Mouse (Mus musculus): ENCODE results near the gene Nmrk1. TPM values are rescaled to one million over a fixed set of nuclear protein-coding genes. Genes with fewer than 3 reads are reported as not detected.

Nmrk1 gene
- polyA plus RNA-seq, 1 experiment = 14.9 TPM

- TF ChIP-seq POLR2A (IDR thresholded peaks at IDR 0.05; ENCODE audit: borderline replicate concordance, control insufficient read depth, low read depth, low read length) (no peak), CTCF (IDR thresholded peaks at IDR 0.05; ENCODE audit: control insufficient read depth, insufficient read depth, low read length) (no peak)
- Histone ChIP-seq H3K27ac (ENCODE audit: control insufficient read depth, insufficient read depth, low read depth, low read length, poor library complexity) (no peak overlapping the region), H3K4me3 (replicated peaks; ENCODE audit: control insufficient read depth, low read depth, low read length) (no peak overlapping the region), H3K4me1 (ENCODE audit: control insufficient read depth, insufficient read depth, low read length) (no peaks in the 10 kb centered on the region; the same call in 1 of the 2 replicates)
- WGBS = 56% methylated on average over 3 of the region's 3 CpGs
Measured at GRCm38 (mm10) chr19:18672498-18672897, 40.7 kb downstream of the Nmrk1 start.

- TF ChIP-seq POLR2A (IDR thresholded peaks at IDR 0.05; ENCODE audit: borderline replicate concordance, control insufficient read depth, low read depth, low read length) (no peak), CTCF (IDR thresholded peaks at IDR 0.05; ENCODE audit: control insufficient read depth, insufficient read depth, low read length) (no peak)
- H3K27ac ChIP-seq (ENCODE audit: control insufficient read depth, insufficient read depth, low read depth, low read length, poor library complexity) = no peak overlapping the region
- 75% methylated on average over 4 of the region's 4 CpGs for WGBS
- H3K4me3 ChIP-seq (replicated peaks; ENCODE audit: control insufficient read depth, low read depth, low read length) = no peak overlapping the region
- no peaks in the 10 kb centered on the region; the same call in 1 of the 2 replicates for H3K4me1 ChIP-seq (ENCODE audit: control insufficient read depth, insufficient read depth, low read length)
Measured at GRCm38 (mm10) chr19:18673116-18673515, 41.4 kb downstream of the Nmrk1 start.

GRCm38 (mm10) chr19:18682142-18682541, 50.4 kb downstream of the Nmrk1 start:
- TF ChIP-seq POLR2A (IDR thresholded peaks at IDR 0.05; ENCODE audit: borderline replicate concordance, control insufficient read depth, low read depth, low read length) (no peak), CTCF (IDR thresholded peaks at IDR 0.05; ENCODE audit: control insufficient read depth, insufficient read depth, low read length) (peak; percentile 15; the same call in 1 of the 2 replicates)
- H3K4me1 ChIP-seq (ENCODE audit: control insufficient read depth, insufficient read depth, low read length) = no peaks in the 10 kb centered on the region
- no peak overlapping the region for H3K4me3 ChIP-seq (replicated peaks; ENCODE audit: control insufficient read depth, low read depth, low read length)
- WGBS = 62% methylated on average over 4 of the region's 4 CpGs
- H3K27ac ChIP-seq (ENCODE audit: control insufficient read depth, insufficient read depth, low read depth, low read length, poor library complexity) = peak overlapping the region; percentile 61

DNA sequence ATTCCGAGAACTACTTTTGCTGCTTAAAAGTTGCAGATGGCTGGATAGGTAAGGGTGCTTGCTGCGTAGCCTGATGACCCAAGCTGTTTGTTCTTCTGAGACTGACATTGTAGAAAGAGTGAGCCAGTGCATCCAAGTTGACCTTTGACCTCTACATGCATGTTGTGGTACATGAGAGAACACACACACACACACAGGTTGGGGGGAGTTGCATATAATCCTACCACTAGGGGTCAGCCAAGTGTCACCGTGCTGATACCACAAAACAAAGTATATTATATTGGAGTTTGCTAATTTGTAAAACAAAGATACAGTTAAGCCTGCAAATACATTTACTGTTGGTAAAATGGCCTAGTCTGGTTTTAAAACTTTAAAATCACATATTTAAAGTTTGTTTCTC, 55.8 kb downstream of the Nmrk1 start:
- Histone ChIP-seq H3K4me3 (replicated peaks; ENCODE audit: control insufficient read depth, low read depth, low read length) (no peak overlapping the region), H3K27ac (ENCODE audit: control insufficient read depth, insufficient read depth, low read depth, low read length, poor library complexity) (no peak overlapping the region), H3K4me1 (ENCODE audit: control insufficient read depth, insufficient read depth, low read length) (no peaks in the 10 kb centered on the region)
- TF ChIP-seq CTCF (IDR thresholded peaks at IDR 0.05; ENCODE audit: control insufficient read depth, insufficient read depth, low read length) (peak; percentile 55), POLR2A (IDR thresholded peaks at IDR 0.05; ENCODE audit: borderline replicate concordance, control insufficient read depth, low read depth, low read length) (no peak)
- 64% methylated on average over 3 of the region's 3 CpGs for WGBS

DNA sequence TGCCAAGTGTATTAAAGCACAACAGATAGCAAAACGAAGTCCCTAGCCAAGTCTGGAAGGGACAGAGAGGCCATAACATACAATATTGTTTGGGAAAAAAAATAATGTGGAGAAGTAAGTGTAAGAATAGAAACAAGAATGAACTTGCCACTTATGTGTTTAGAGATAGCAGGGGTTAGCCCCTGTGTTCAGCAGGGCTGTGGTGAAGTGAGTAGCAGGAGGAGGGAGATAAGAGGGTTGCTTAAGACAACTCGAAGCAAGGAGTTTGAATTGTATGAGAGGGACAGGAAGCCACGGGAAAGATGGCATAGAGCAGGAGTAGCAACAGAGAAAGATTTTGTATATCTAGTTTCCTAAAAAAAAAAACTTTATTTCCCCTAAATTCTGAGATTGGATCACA, 60.4 kb downstream of the Nmrk1 start:
- WGBS = 34% methylated on average over 3 of the region's 3 CpGs
- no peak overlapping the region for H3K27ac ChIP-seq (ENCODE audit: control insufficient read depth, insufficient read depth, low read depth, low read length, poor library complexity)
- TF ChIP-seq POLR2A (IDR thresholded peaks at IDR 0.05; ENCODE audit: borderline replicate concordance, control insufficient read depth, low read depth, low read length) = no peak
- TF ChIP-seq CTCF (IDR thresholded peaks at IDR 0.05; ENCODE audit: control insufficient read depth, insufficient read depth, low read length) = no peak
- H3K4me3 ChIP-seq (replicated peaks; ENCODE audit: control insufficient read depth, low read depth, low read length) = no peak overlapping the region
- H3K4me1 ChIP-seq (ENCODE audit: control insufficient read depth, insufficient read depth, low read length) = peaks cover 1% of the 10 kb centered on the region

DNA sequence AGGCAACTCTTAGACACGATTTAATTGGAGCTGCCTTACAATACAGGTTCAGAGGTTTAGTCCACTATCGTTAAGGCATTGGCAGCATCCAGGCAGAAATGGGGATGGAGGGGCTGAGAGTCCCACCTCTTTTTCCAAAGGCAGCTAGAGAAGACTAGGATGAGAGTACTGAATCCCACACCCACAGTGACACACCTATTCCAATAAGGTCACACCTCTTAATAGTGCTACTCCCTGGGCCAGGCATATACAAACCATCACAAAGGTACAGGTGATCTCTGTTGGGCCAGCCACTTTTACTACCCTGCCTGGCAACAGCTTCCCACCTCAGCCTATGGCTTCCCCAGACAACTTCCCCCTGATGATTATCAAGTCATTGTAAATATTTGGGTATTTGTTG, 61.0 kb downstream of the Nmrk1 start:
- 88% methylated on average over 2 of the region's 2 CpGs for WGBS
- TF ChIP-seq CTCF (IDR thresholded peaks at IDR 0.05; ENCODE audit: control insufficient read depth, insufficient read depth, low read length) (no peak), POLR2A (IDR thresholded peaks at IDR 0.05; ENCODE audit: borderline replicate concordance, control insufficient read depth, low read depth, low read length) (no peak)
- Histone ChIP-seq H3K4me3 (replicated peaks; ENCODE audit: control insufficient read depth, low read depth, low read length) (no peak overlapping the region), H3K4me1 (ENCODE audit: control insufficient read depth, insufficient read depth, low read length) (peaks cover 1% of the 10 kb centered on the region), H3K27ac (ENCODE audit: control insufficient read depth, insufficient read depth, low read depth, low read length, poor library complexity) (peak overlapping the region; percentile 60; the same call in 1 of the 2 replicates)

- H3K4me1 ChIP-seq (ENCODE audit: control insufficient read depth, insufficient read depth, low read length) = peaks cover 1% of the 10 kb centered on the region
- peak overlapping the region; percentile 16; the same call in 1 of the 2 replicates for H3K27ac ChIP-seq (ENCODE audit: control insufficient read depth, insufficient read depth, low read depth, low read length, poor library complexity)
- 82% methylated on average over 3 of the region's 3 CpGs for WGBS
Measured at GRCm38 (mm10) chr19:18695116-18695515, 63.4 kb downstream of the Nmrk1 start.

DNA sequence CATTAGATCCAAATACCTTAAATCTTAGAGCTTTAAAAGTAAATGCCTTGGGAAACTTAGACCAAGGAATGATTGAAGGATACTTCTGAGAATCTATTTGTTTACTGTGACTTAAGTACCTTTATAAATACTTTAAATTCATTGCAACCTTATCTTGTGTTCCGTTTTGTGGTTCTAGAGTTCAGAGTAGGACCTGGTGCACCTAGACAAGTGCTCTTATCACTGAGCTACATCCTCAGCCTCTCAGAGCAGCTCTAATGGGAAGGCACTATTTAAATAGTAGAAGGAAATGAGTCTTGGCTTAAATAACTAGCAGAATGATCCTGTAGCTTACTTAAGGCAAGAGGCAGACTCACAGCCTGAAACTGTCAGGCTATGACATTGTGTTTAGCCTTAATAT, 63.8 kb downstream of the Nmrk1 start:
- no peak overlapping the region for H3K27ac ChIP-seq (ENCODE audit: control insufficient read depth, insufficient read depth, low read depth, low read length, poor library complexity)
- peaks cover 1% of the 10 kb centered on the region for H3K4me1 ChIP-seq (ENCODE audit: control insufficient read depth, insufficient read depth, low read length)

More at GRCm38 (mm10) chr19:18695116-18695515, 63.4 kb downstream of the Nmrk1 start:
- TF ChIP-seq POLR2A (IDR thresholded peaks at IDR 0.05; ENCODE audit: borderline replicate concordance, control insufficient read depth, low read depth, low read length) = no peak
- no peak for TF ChIP-seq CTCF (IDR thresholded peaks at IDR 0.05; ENCODE audit: control insufficient read depth, insufficient read depth, low read length)
- H3K4me3 ChIP-seq (replicated peaks; ENCODE audit: control insufficient read depth, low read depth, low read length) = no peak overlapping the region

More for the DNA sequence above, 63.8 kb downstream of the Nmrk1 start:
- no peak overlapping the region for H3K4me3 ChIP-seq (replicated peaks; ENCODE audit: control insufficient read depth, low read depth, low read length)
- 62% methylated on average over 1 of the region's 1 CpGs for WGBS
- TF ChIP-seq POLR2A (IDR thresholded peaks at IDR 0.05; ENCODE audit: borderline replicate concordance, control insufficient read depth, low read depth, low read length) (no peak), CTCF (IDR thresholded peaks at IDR 0.05; ENCODE audit: control insufficient read depth, insufficient read depth, low read length) (no peak)

Other genes with a start within 250 kb of the Nmrk1 start
- 32.5 and 64.7 TPM in 2 replicates for gene Ostf1, start 127 bp upstream of the Nmrk1 start, polyA plus RNA-seq (2011; ENCODE audit: insufficient read depth, insufficient read length, low replicate concordance, missing spikeins)
- gene Carnmt1, start 38.8 kb downstream of the Nmrk1 start, polyA plus RNA-seq (2011; ENCODE audit: insufficient read depth, insufficient read length, low replicate concordance, missing spikeins) = 7.8 and 9.8 TPM in 2 replicates
- 27.6 and 35.6 TPM in 2 replicates for gene D030056L22Rik, start 81.2 kb downstream of the Nmrk1 start, polyA plus RNA-seq (2011; ENCODE audit: insufficient read depth, insufficient read length, low replicate concordance, missing spikeins)
- gene Trpm6, start 118.0 kb downstream of the Nmrk1 start, polyA plus RNA-seq (2011; ENCODE audit: insufficient read depth, insufficient read length, low replicate concordance, missing spikeins) = not detected in 2 replicates